Comparison of ENCODE assay signal across 7 mouse cellular contexts in the genomic region with DNA sequence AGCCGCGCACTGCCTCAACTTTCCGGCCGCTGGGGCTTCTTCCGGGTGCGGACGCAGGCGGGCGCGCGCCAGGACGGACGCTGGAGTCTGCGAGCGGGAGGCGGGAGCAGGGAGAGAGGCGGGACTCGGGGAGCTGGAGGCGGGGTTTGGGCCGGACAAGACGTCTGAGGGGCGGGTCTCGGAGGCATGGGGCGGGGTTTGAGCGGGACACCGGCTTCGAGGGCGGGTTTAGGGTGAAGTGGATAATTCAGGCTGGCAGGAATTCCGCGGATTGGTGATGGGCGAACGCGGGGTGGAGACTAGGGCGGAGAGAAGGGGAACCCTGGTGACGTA. TPM values are rescaled to one million over a fixed set of nuclear protein-coding genes. Genes with fewer than 3 reads are reported as not detected.
DNase-seq lines count a peak whose midpoint lies in the region; ATAC-seq lines count a peak whose summit lies in the region.

No protein-coding gene starts in this region.

- H3K4me2 ChIP-seq in intestine, embryonic 15.5 days (replicated peaks), result peak overlapping the region; percentile 54

- no peaks in the 10 kb centered on the region; the same call in 1 of the 2 replicates for H3K4me1 ChIP-seq in intestine, embryonic 15.5 days (replicated peaks)
- H3K4me1 ChIP-seq in midbrain, embryonic 10.5 days, result peaks cover 14% of the 10 kb centered on the region

- H3K9me3 ChIP-seq in intestine, embryonic 15.5 days, result no peaks in the 10 kb centered on the region
- H3K9me3 ChIP-seq in midbrain, embryonic 10.5 days (replicated peaks), result no peaks in the 10 kb centered on the region

- peak overlapping the region; percentile 95 for H3K27ac ChIP-seq in intestine, embryonic 15.5 days
- peak overlapping the region; percentile 97 for H3K27ac ChIP-seq in midbrain, embryonic 10.5 days (replicated peaks)

- WGBS in intestine, embryonic 15.5 days, result under 1% methylated on average over 35 of the region's 35 CpGs
- WGBS in midbrain, embryonic 10.5 days, result under 1% methylated on average over 35 of the region's 35 CpGs

- H3K27me3 ChIP-seq in intestine, embryonic 15.5 days (replicated peaks), result no peaks in the 10 kb centered on the region
- H3K27me3 ChIP-seq in midbrain, embryonic 10.5 days (ENCODE audit: low read depth, poor library complexity, severe bottlenecking), result no peaks in the 10 kb centered on the region

- peak; percentile 91 for DNase-seq in adrenal gland, adult 18-20 months (ENCODE audit: low spot score in 2 of 2)
- peak; percentile 99 for DNase-seq in embryo, embryonic 11 days
- peak; percentile 97 for DNase-seq in gastrocnemius, postnatal 25 days
- peak; percentile 89 to 99 for DNase-seq in left cerebral cortex, postnatal 25 days (ENCODE audit: low spot score in 2 of 2)
- peak; percentile 99 for DNase-seq in midbrain, embryonic 10.5 days (ENCODE audit: low spot score)
- DNase-seq in right cerebral cortex, postnatal 4 days, result peak; percentile 92

- ATAC-seq in intestine, embryonic 15.5 days, result peak; percentile 96

- intact Hi-C loops in left cerebral cortex, postnatal 25 days (cut with DNase I), result loop anchor here (1.0 to 5.0 kb wide), 2 partner anchors 34 to 122 kb away; a partner anchor contains a TSS

- H3K4me3 ChIP-seq in intestine, embryonic 15.5 days (replicated peaks), result peak overlapping the region; percentile 78
- H3K4me3 ChIP-seq in midbrain, embryonic 10.5 days, result peak overlapping the region; percentile 78

- H3K36me3 ChIP-seq in intestine, embryonic 15.5 days, result no peaks in the 10 kb centered on the region
- H3K36me3 ChIP-seq in midbrain, embryonic 10.5 days, result peaks cover 11% of the 10 kb centered on the region

- peak overlapping the region; percentile 76 for H3K9ac ChIP-seq in intestine, embryonic 15.5 days

RNA-seq across cellular contexts. Expression of a gene that starts 0.4 kb away (rescaled TPM):
- 1 to 10 TPM; 5.9 to 8.2 TPM for total RNA-seq in adrenal gland, adult 18-20 months (2021)
- 1 to 10 TPM; 1.3 to 1.5 TPM for total RNA-seq in gastrocnemius, postnatal 25 days (2021)
- polyA plus RNA-seq in intestine, embryonic 15.5 days (2015; fragmentation: Nextera tagmentation; extraction: Ambion mirVana), result 7.4 and 8.3 TPM in 2 replicates
- 1 to 10 TPM; 5.3 to 5.8 TPM for total RNA-seq in left cerebral cortex, postnatal 25 days (2021)
- polyA plus RNA-seq in midbrain, embryonic 10.5 days (2016; fragmentation: Nextera tagmentation; extraction: Ambion mirVana), result 13.3 and 13.6 TPM in 2 replicates

RNA-seq across cellular contexts. Expression of a gene that starts 33.3 kb away (rescaled TPM):
- 10 to 100 TPM; 27.2 to 29.9 TPM for total RNA-seq in adrenal gland, adult 18-20 months (2021)
- 10 to 100 TPM; 16.7 to 17.2 TPM for total RNA-seq in gastrocnemius, postnatal 25 days (2021)
- 79.3 and 97.2 TPM in 2 replicates for polyA plus RNA-seq in intestine, embryonic 15.5 days (2015; fragmentation: Nextera tagmentation; extraction: Ambion mirVana)
- total RNA-seq in left cerebral cortex, postnatal 25 days (2021), result 10 to 100 TPM; 22.1 to 25.1 TPM
- 162 and 167 TPM in 2 replicates for polyA plus RNA-seq in midbrain, embryonic 10.5 days (2016; fragmentation: Nextera tagmentation; extraction: Ambion mirVana)

Comparison
In these comparisons a context has a peak if more than half of its experiments do, and no peak if none do; other contexts are left out.
1. Peak in every context shown above with its lines: DNase-seq, ATAC-seq, H3K4me3 ChIP-seq and H3K27ac ChIP-seq.